Mouse (Mus musculus) midbrain, embryonic 15.5 days (tissue): ENCODE measurements at regions not wholly inside any gene's neighbourhood (a gene's known extent, or its start where the extent isn't known, plus 50 kb on each side); places are given as distances from the start of the nearest gene placed in this dataset.

ENCODE experiments used
- ATAC-seq: fragments of 200-750 bp; cut with Nextera tagmentation; replicated peaks from 2 replicates; pipeline ENCODE4 v1.8.0; 2017; ENCODE audit warnings: moderate TSS enrichment
- H3K27ac ChIP-seq: fragments of 300-500 bp; sonication (generic); 2 replicates; pipeline ENCODE4 v1.5.1; 2015; ENCODE audit warnings: mild to moderate bottlenecking, inconsistent platforms
- H3K27me3 ChIP-seq: fragments of 300-500 bp; sonication (generic); replicated peaks from 2 replicates; pipeline ENCODE4 v1.6.1; 2015; ENCODE audit warnings: inconsistent platforms
- H3K36me3 ChIP-seq: fragments of 300-500 bp; sonication (generic); replicated peaks from 2 replicates; pipeline ENCODE4 v1.6.1; 2015; ENCODE audit warnings: inconsistent platforms
- H3K4me1 ChIP-seq: fragments of 300-500 bp; sonication (generic); 2 replicates; pipeline ENCODE4 v1.6.1; 2015; ENCODE audit warnings: inconsistent platforms
- H3K4me2 ChIP-seq: fragments of 300-500 bp; sonication (generic); 2 replicates; pipeline ENCODE4 v1.6.1; 2015; ENCODE audit warnings: inconsistent platforms, mild to moderate bottlenecking, moderate library complexity
- H3K4me3 ChIP-seq: fragments of 300-500 bp; sonication (generic); 2 replicates; pipeline ENCODE4 v1.5.1; 2015; ENCODE audit warnings: mild to moderate bottlenecking, inconsistent platforms
- H3K9ac ChIP-seq: fragments of 300-500 bp; sonication (generic); 2 replicates; pipeline ENCODE4 v1.6.1; 2015; ENCODE audit warnings: mild to moderate bottlenecking, inconsistent platforms
- H3K9me3 ChIP-seq: fragments of 300-500 bp; sonication (generic); 2 replicates; pipeline ENCODE4 v1.6.1; 2016; ENCODE audit warnings: inconsistent platforms
- WGBS: fragments of 180-500 bp; shearing (Covaris S2); methylation state at CpG from one replicate; pipeline ENCODE4 v1.1.7; 2015; ENCODE audit warnings: mixed read lengths; 5-methylcytosine and 5-hydroxymethylcytosine counted together

DNA sequence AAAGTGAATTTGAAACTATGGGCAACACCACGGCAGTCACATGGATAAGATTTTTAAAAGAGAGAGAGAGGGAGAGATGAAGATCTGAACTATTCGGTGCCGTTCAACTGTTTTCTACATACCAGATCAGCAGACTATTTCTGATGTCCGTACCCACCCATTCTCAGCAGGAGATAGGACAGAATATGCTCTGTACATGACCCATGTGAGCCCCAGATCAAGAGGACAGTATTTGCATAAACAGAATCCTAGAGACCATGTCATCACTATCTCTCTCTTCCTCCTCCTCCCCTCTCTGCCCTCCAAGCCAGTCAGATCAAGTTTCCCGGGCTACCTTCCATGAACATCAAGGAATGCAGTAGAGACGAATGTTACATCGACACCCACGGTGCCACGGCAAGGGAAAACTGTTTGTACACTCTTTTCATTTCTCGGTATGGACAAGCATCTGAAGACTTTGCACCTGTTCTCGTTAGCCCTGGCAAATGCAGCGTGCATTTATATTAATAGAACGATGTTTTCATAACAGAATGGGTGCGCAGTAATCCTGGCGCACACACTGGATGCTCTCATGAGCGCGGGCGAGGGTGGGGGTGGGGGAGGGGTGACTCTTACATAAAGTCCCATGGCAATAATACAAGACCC, 177.7 kb downstream of the Rps12 start:
- no peaks in the 10 kb centered on the region for H3K27me3 ChIP-seq
- H3K4me2 ChIP-seq, result no peak overlapping the region
- H3K36me3 ChIP-seq, result no peaks in the 10 kb centered on the region
- no peak overlapping the region for H3K9ac ChIP-seq
- ATAC-seq, result 0 out of 2 replicates have a peak, but pooled peaks have one; percentile 52
- WGBS, result 63% methylated on average over 18 of the region's 18 CpGs
- H3K4me3 ChIP-seq, result no peak overlapping the region
- no peak overlapping the region for H3K27ac ChIP-seq
- H3K4me1 ChIP-seq, result no peaks in the 10 kb centered on the region
- no peaks in the 10 kb centered on the region for H3K9me3 ChIP-seq

DNA sequence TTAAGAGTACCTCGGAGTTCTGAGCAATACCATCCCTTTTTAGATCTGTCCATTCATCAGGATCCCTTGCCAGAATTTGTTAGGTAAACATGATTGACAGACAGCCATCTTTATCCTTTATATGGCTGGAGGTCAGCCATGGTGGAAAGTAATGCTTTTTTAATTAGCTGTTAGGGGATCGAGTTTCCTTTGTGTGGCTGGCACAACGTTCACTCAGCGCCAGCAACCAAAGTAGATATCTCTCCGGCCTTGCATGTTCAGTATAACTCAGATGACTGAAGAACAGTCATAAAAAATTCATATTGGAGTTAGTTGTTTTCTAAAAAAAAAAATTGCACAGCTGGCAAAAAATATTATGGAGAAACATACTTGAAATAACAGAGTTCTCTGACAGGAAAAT, 186.4 kb downstream of the Rps12 start:
- Histone ChIP-seq H3K4me3 (no peak overlapping the region), H3K4me1 (no peaks in the 10 kb centered on the region), H3K36me3 (no peaks in the 10 kb centered on the region), H3K9ac (no peak overlapping the region), H3K27me3 (no peaks in the 10 kb centered on the region), H3K27ac (no peak overlapping the region), H3K4me2 (no peak overlapping the region), H3K9me3 (no peaks in the 10 kb centered on the region)
- no peak for ATAC-seq
- WGBS, result 22% methylated on average over 5 of the region's 5 CpGs

DNA sequence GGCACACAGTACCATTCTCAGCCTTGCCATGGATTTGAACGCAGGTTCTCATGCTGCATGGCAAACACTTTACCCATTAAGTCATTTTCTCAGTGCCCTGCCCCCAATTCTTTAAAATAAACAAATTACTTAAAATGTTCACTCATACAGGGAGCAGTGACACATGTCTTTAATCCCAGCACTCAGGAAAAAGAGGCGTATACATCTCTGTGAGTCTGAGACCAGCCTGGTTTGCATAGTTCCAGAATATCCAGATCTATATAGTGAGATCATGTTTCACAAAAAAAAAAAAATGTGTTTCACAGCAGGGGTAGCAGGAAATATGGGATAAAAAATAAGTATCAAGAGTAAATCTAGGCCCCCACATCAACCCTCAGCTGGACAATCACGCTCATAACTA, 191.5 kb downstream of the Rps12 start:
- Histone ChIP-seq H3K9me3 (no peaks in the 10 kb centered on the region), H3K27ac (no peak overlapping the region), H3K4me3 (no peak overlapping the region), H3K27me3 (no peaks in the 10 kb centered on the region), H3K36me3 (no peaks in the 10 kb centered on the region), H3K9ac (no peak overlapping the region), H3K4me2 (no peak overlapping the region), H3K4me1 (no peaks in the 10 kb centered on the region)
- ATAC-seq, result no peak
- 94% methylated on average over 3 of the region's 3 CpGs for WGBS

DNA sequence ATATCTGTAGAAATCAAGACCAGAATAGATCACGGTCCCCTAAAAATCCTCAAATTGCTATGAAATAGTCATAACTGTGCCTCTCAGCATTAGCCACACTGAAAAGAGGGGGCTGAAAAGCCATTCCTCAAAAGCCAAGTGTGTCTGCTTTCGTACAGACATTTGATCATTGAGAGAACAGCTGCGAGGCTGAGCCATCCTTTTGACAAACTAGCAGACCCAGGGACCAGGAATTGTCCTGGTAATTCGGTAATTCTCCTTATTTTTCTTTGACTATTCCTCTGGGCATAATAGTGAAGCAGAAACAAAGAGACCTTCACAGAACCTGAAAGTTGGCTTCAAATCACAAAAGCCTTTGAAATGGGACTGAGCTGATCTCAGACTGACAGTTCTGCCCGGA, 206.8 kb downstream of the Rps12 start:
- H3K9me3 ChIP-seq, result no peaks in the 10 kb centered on the region
- H3K4me1 ChIP-seq, result no peaks in the 10 kb centered on the region
- no peak overlapping the region for H3K4me2 ChIP-seq
- ATAC-seq, result no peak
- H3K36me3 ChIP-seq, result no peaks in the 10 kb centered on the region
- no peak overlapping the region for H3K4me3 ChIP-seq
- no peaks in the 10 kb centered on the region for H3K27me3 ChIP-seq
- WGBS, result 31% methylated on average over 5 of the region's 5 CpGs
- H3K9ac ChIP-seq, result no peak overlapping the region
- H3K27ac ChIP-seq, result no peak overlapping the region

DNA sequence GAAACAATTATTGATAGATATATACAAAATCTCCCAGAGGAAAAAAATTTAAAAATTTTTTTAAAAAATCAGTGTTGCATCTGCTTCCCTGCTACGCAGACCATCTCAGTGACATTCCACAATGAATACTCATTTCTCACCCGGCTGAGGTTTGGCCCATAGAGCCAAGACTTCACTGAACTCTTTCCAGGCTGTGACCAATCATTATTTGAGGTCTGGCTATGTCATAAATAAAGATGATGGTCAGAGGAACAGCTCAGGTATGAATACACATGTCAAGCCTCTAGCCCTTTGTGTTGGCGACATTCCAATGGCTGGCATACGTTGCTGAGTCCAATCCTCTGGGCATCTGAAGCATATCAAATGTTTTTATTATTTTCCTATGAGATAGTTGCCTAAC, 216.1 kb downstream of the Rps12 start:
- H3K27ac ChIP-seq, result no peak overlapping the region
- 78% methylated on average over 4 of the region's 4 CpGs for WGBS
- no peaks in the 10 kb centered on the region for H3K27me3 ChIP-seq
- H3K4me3 ChIP-seq, result no peak overlapping the region
- no peak overlapping the region for H3K4me2 ChIP-seq
- no peaks in the 10 kb centered on the region for H3K4me1 ChIP-seq
- no peaks in the 10 kb centered on the region for H3K36me3 ChIP-seq
- ATAC-seq, result no peak
- no peaks in the 10 kb centered on the region for H3K9me3 ChIP-seq
- H3K9ac ChIP-seq, result no peak overlapping the region

DNA sequence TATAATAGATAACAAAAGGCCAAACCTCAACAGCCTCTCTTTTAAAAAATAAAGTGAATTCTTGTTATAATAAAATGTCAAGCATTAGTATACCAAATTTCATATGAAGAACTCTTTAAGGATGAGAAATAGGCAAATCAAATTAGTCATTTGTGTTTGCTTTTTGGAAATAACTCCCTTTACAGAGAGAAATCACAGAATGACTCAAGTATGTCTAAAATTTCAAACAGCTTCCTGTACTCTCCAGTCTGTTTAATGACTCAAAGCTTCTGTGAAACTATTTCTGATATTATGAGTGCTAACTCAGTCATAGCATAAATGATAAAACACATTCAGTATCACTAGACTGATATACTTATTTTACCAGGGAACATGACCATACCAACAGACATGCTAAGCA, 217.7 kb downstream of the Rps12 start:
- Histone ChIP-seq H3K4me3 (no peak overlapping the region), H3K4me1 (no peaks in the 10 kb centered on the region), H3K4me2 (no peak overlapping the region), H3K36me3 (no peaks in the 10 kb centered on the region), H3K27me3 (no peaks in the 10 kb centered on the region), H3K9ac (no peak overlapping the region), H3K9me3 (no peaks in the 10 kb centered on the region), H3K27ac (no peak overlapping the region)
- no peak for ATAC-seq

DNA sequence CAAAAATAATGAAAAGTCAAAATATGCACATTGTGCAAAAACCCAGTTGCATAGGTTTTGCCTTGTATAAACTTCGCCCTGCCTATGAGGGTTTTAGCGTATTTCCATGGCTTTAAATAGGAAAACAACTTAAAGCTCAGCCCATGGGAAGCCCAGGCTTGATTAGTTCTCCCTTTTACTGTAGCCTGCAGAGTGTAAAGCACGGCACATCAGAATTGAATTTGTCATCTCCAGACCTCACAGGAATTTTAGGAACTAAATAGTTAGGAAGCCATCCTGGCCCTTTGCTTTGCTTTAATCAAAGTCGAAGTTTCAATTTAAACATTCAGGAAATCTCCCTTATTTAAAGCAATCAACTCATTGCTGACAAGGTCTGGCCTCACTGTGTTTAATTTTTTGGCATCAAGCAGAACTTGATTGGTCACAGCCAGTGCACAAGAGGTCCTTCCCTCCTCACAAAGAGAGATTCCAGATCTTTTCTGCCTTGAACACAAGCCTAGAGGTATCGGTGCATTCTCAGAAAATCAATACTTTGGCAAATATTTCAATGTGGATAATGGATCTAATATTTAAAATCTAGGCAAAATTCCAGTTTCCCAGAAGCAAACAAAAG, 211.8 kb upstream of the Eya4 start:
- Histone ChIP-seq H3K4me2 (no peak overlapping the region), H3K27me3 (no peaks in the 10 kb centered on the region), H3K27ac (no peak overlapping the region), H3K9me3 (no peaks in the 10 kb centered on the region), H3K4me1 (no peaks in the 10 kb centered on the region), H3K4me3 (no peak overlapping the region), H3K36me3 (no peaks in the 10 kb centered on the region), H3K9ac (no peak overlapping the region)
- 88% methylated on average over 5 of the region's 5 CpGs for WGBS
- ATAC-seq, result no peak

DNA sequence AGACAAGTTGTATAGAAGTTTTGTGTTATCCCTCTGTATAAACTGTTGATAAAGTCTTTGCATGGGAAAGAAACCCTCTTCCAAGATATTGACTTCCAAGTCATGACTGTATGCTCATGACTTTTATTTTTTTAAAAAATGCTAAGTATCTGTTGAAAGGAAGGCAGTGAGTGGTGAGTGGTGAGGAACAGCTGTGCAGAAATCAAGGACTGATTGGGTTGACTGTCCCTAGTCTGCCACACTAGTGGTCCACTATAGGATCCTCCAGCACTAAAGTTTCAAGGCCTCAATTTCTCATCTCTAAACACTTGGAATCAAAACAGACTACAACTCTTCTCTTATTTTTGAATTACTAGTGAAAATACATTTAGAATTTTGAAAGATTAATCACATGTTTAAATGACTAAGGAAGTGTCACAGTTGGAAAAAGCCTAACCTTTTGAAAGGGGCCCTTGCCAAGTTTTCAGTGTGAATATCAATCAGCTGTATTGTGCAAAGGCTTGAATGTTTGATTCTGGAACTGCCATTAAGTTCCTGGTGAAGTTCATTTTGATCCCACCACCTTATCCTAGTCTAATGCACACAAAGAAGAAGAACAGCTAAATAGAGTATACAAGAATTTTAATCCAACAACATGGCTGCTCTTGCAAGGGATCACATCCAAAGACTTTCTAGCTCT, 209.5 kb upstream of the Eya4 start:
- Histone ChIP-seq H3K4me3 (no peak overlapping the region), H3K27me3 (no peaks in the 10 kb centered on the region), H3K4me2 (no peak overlapping the region), H3K27ac (no peak overlapping the region), H3K9ac (no peak overlapping the region), H3K36me3 (no peaks in the 10 kb centered on the region), H3K9me3 (no peaks in the 10 kb centered on the region), H3K4me1 (no peaks in the 10 kb centered on the region)
- no peak for ATAC-seq

DNA sequence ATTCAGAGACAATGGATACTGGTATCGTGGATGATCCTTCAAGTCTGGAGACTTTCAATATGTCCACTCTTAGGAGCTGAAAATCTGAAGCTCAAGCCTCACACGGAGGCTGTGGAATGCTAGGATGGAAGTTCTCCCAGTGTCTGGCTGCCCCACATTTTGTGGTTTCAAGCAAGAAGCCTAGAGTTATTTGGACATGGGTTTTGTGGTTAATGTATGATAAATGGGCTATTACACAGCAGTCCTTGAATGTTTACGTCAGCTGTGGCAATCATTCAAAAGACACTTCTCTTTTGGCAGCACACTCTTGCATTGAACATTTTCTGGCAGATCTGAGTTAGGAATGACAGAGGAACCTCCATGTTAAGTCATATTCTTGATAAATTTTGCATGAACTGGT, 207.2 kb upstream of the Eya4 start:
- no peak overlapping the region for H3K27ac ChIP-seq
- 88% methylated on average over 3 of the region's 3 CpGs for WGBS
- no peak overlapping the region for H3K9ac ChIP-seq
- no peaks in the 10 kb centered on the region for H3K4me1 ChIP-seq
- no peaks in the 10 kb centered on the region for H3K36me3 ChIP-seq
- no peak for ATAC-seq
- H3K27me3 ChIP-seq, result no peaks in the 10 kb centered on the region
- H3K4me2 ChIP-seq, result no peak overlapping the region
- H3K4me3 ChIP-seq, result no peak overlapping the region
- no peaks in the 10 kb centered on the region for H3K9me3 ChIP-seq

DNA sequence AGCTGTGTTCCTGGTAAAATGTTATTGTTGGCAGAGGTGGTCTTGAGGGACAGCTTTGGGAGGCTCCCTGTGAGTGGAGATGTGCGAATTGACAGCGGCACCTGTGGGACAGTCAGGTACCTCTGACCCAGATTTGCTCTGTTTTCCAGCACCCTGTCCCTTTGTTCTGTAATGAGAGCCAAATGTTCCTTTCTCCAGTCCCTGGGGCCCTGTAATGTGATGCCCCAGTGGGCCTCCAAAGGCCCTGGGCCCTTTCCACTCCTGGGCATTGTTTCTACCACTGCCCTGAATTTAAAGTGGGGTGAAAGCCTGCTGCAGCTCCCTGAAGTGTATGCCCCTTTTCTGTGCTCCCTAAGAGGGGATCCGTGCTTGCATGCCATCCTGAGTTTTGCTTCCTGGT, 198.6 kb upstream of the Eya4 start:
- no peak overlapping the region for H3K9ac ChIP-seq
- H3K27ac ChIP-seq, result no peak overlapping the region
- no peak; the same call in 1 of the 2 replicates for ATAC-seq
- no peaks in the 10 kb centered on the region for H3K36me3 ChIP-seq
- H3K4me1 ChIP-seq, result peaks cover 2% of the 10 kb centered on the region; the same call in 1 of the 2 replicates
- WGBS, result 18% methylated on average over 3 of the region's 3 CpGs
- H3K27me3 ChIP-seq, result no peaks in the 10 kb centered on the region
- H3K4me2 ChIP-seq, result no peak overlapping the region
- no peaks in the 10 kb centered on the region for H3K9me3 ChIP-seq
- H3K4me3 ChIP-seq, result no peak overlapping the region

DNA sequence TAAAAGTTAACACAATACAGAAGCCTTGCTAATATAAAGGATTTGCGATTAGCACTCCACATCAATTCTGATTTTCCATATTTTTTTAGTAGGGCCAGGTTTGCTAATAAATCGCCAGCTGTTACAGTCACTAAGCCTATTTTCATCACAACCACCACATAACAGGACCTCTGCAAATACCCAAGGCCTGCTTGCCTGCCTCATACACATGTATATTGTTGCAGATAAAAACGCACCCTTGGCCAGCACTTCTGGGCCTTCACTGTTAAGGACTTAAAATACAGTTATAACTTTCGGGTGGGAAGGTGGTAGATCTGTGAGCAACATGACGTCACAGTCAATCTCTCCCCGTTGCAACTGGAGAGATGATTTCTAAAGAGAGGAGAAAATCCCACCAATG, 197.7 kb upstream of the Eya4 start:
- no peak overlapping the region for H3K27ac ChIP-seq
- ATAC-seq, result no peak
- no peak overlapping the region for H3K4me2 ChIP-seq
- no peak overlapping the region for H3K4me3 ChIP-seq
- H3K36me3 ChIP-seq, result no peaks in the 10 kb centered on the region
- no peaks in the 10 kb centered on the region for H3K27me3 ChIP-seq
- no peak overlapping the region for H3K9ac ChIP-seq
- peaks cover 2% of the 10 kb centered on the region; the same call in 1 of the 2 replicates for H3K4me1 ChIP-seq
- H3K9me3 ChIP-seq, result no peaks in the 10 kb centered on the region
- WGBS, result 82% methylated on average over 6 of the region's 6 CpGs

DNA sequence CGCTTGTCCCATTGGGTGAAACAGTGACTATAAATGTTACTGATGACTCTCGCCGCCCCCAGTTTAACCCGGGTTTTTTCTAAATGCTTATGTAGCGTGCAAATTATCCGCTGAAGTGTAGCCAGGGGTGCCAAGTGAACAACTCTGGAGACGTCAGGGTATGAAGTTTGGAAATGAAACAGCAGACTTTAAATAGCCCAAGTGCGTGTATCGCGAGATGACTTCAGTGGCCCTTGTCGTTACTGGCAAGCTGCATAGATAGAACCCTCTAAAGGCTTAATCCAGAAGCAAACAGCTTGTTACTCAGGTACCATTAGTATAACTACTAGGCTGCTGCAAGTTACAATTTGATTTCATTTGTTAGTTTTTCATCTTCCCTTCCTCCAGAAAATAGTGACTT, 192.1 kb upstream of the Eya4 start:
- H3K9ac ChIP-seq, result no peak overlapping the region

DNA sequence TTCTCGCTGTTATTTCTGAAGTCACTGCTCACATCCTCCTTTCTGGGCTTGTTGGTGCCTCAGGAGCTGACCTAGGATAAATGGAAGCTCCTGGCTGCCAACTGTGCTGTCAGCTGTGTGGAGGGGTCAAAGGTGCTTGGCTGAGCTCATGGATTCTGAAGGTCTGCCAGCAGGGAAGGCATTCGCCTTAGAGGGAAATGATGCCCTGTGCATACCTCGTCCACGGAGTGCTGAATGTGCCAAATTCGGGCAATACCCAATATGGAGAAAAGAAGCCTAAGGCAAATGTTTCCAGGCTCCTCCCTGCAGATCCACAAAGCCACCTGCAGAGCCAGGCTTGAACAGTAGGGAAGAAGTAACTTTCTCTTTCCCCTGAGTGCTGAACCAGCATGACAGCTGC, 191.3 kb upstream of the Eya4 start:
- H3K4me2 ChIP-seq, result no peak overlapping the region
- H3K27ac ChIP-seq, result no peak overlapping the region
- H3K4me3 ChIP-seq, result no peak overlapping the region
- H3K36me3 ChIP-seq, result no peaks in the 10 kb centered on the region
- ATAC-seq, result no peak
- no peaks in the 10 kb centered on the region for H3K27me3 ChIP-seq
- H3K9ac ChIP-seq, result no peak overlapping the region
- WGBS, result 58% methylated on average over 5 of the region's 5 CpGs
- no peaks in the 10 kb centered on the region for H3K4me1 ChIP-seq
- H3K9me3 ChIP-seq, result no peaks in the 10 kb centered on the region

More for the DNA sequence above, 192.1 kb upstream of the Eya4 start:
- WGBS, result 81% methylated on average over 11 of the region's 11 CpGs
- no peaks in the 10 kb centered on the region for H3K4me1 ChIP-seq
- no peaks in the 10 kb centered on the region for H3K9me3 ChIP-seq
- no peaks in the 10 kb centered on the region for H3K27me3 ChIP-seq
- no peak overlapping the region for H3K27ac ChIP-seq
- H3K4me2 ChIP-seq, result no peak overlapping the region
- no peak for ATAC-seq
- no peaks in the 10 kb centered on the region for H3K36me3 ChIP-seq
- no peak overlapping the region for H3K4me3 ChIP-seq
